Mouse (Mus musculus) erythroblast, embryonic 14.5 days (primary cell): ENCODE results near the gene Car3.

Experiments used
- GATA1 ChIP-seq: IDR thresholded peaks from 2 replicates; pipeline ENCODE4 v1.6.1; 2012; ENCODE audit warnings: low read length, inconsistent platforms, mixed read lengths
- TAL1 ChIP-seq: IDR thresholded peaks from 3 replicates; pipeline ENCODE4 v1.6.1; 2012; ENCODE audit warnings: low read length, inconsistent platforms, mixed read lengths

DNA sequence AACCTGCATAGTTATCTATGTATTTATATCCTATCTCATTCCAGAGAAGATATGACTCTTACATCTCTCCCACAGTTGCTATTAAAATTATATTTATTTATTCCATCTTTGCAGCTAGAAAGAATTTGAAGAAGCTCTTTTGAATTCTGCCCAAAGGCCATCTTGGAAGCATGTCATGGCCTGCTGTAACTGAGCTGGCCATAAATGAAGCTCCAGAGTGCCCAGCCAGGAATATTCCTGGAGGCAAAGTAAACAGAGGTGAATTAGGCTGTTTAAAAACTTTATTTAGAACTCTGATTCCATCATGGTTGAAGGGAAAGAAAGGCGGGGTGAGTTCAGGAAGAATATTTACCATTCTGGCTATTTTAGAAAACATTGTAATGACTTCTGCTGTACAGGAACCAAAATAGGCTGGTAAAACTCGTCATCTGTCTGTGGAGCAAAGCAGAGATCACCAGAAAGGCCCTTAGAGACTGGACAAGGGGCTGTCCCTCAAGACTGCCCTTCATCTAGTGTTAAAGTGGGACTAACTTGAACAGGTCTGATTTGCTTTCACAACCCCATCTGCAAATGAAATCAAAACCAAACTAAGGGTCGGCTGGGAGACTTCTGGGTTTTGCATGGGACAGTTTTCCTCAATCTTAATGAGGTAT lies 23.7 kb upstream of the Car3 start:
- no peak for TF ChIP-seq TAL1
- no peak for TF ChIP-seq GATA1
